Mouse (Mus musculus): ENCODE measurements around the gene Tmc4.
"Not testable (repeated sequence)": the region's sequence is repeated elsewhere in the genome, so short reads cannot be mapped to it uniquely, and the experiment has no call there.

- TF ChIP-seq EP300 (IDR thresholded peaks at IDR 0.05; ENCODE audit: insufficient read depth, low read depth, low read length); CTCF (IDR thresholded peaks at IDR 0.05; ENCODE audit: low read depth, low read length); POLR2A (IDR thresholded peaks at IDR 0.05; ENCODE audit: insufficient read depth, low read length): not testable (repeated sequence)
Observed at GRCm38 (mm10) chr7:3705461-3705860, 28.1 kb upstream of the Tmc4 start.
